Mouse (Mus musculus) heart, embryonic 14.5 days (tissue): ENCODE results near the gene Nrbf2. TPM values are rescaled to one million over a fixed set of nuclear protein-coding genes. Genes with fewer than 3 reads are reported as not detected.

Source experiments
- ATAC-seq: fragments of 200-750 bp; cut with Nextera tagmentation; 2 replicates; pipeline ENCODE4 v1.8.0; 2017; ENCODE audit warnings: low read depth, moderate TSS enrichment; ENCODE audit not compliant: insufficient number of reproducible peaks, insufficient read depth, low FRiP score
- H3K27ac ChIP-seq, 2 experiments: fragments of 200-500 bp in 1 of 2; fragments of 300-500 bp in 1 of 2; sonication (generic) in 1 of 2; replicated peaks in 1 of 2; 2 replicates each; pipeline ENCODE4 v1.5.1; 2012 to 2014; ENCODE audit warnings: low read depth in 2 of 2, low read length in 2 of 2, control low read depth in 1 of 2, mild to moderate bottlenecking in 1 of 2, mixed read lengths in 1 of 2; ENCODE audit not compliant: control insufficient read depth in 1 of 2, insufficient read depth in 1 of 2
- H3K27me3 ChIP-seq: fragments of 300-500 bp; sonication (generic); 2 replicates; pipeline ENCODE4 v1.6.1; 2014; ENCODE audit warnings: mild to moderate bottlenecking, low read length, control low read depth; ENCODE audit not compliant: control insufficient read depth, insufficient read depth
- H3K36me3 ChIP-seq: fragments of 300-500 bp; sonication (generic); 2 replicates; pipeline ENCODE4 v1.6.1; 2014; ENCODE audit warnings: mild to moderate bottlenecking, control low read depth, low read length, mixed read lengths; ENCODE audit not compliant: control insufficient read depth, insufficient read depth
- H3K4me1 ChIP-seq, 2 experiments: fragments of 200-500 bp in 1 of 2; fragments of 300-500 bp in 1 of 2; sonication (generic) in 1 of 2; 2 replicates each; pipeline ENCODE4 v1.6.1; 2012 to 2014; ENCODE audit warnings: low read length in 2 of 2, control low read depth in 1 of 2, mixed read lengths in 1 of 2; ENCODE audit not compliant: control insufficient read depth in 2 of 2, insufficient read depth in 2 of 2
- H3K4me2 ChIP-seq: fragments of 300-500 bp; sonication (generic); 2 replicates; pipeline ENCODE4 v1.6.1; 2014; ENCODE audit warnings: mild to moderate bottlenecking, low read length
- H3K4me3 ChIP-seq, 2 experiments: fragments of 200-500 bp in 1 of 2; fragments of 300-500 bp in 1 of 2; sonication (generic) in 1 of 2; 2 replicates each; pipeline ENCODE4 v1.5.1; 2012 to 2014; ENCODE audit warnings: low read length in 2 of 2, mild to moderate bottlenecking in 2 of 2, control low read depth in 1 of 2, low read depth in 1 of 2, moderate library complexity in 1 of 2; ENCODE audit not compliant: control insufficient read depth in 1 of 2, insufficient read depth in 1 of 2
- H3K9ac ChIP-seq: fragments of 300-500 bp; sonication (generic); 2 replicates; pipeline ENCODE4 v1.6.1; 2014; ENCODE audit warnings: mild to moderate bottlenecking, low read length
- H3K9me3 ChIP-seq: fragments of 300-500 bp; sonication (generic); 2 replicates; pipeline ENCODE4 v1.6.1; 2016; ENCODE audit warnings: low read length, control low read depth; ENCODE audit not compliant: control insufficient read depth
- WGBS: fragments of 180-500 bp; shearing (Covaris S2); extraction: QIAGEN DNeasy Blood & Tissue Kit; methylation state at CpG from one replicate; pipeline ENCODE4 v1.1.7; 2014; 5-methylcytosine and 5-hydroxymethylcytosine counted together
- polyA plus RNA-seq: library from polyadenylated mRNA; unstranded; fragments of >200 nt; fragmentation: Nextera tagmentation; extraction: Ambion mirVana; gene quantifications from 2 replicates; pipeline ENCODE4 v1.2.1, GENCODE M21; 2014

The Nrbf2 gene
- polyA plus RNA-seq, 1 experiment from 2014 or later: 33.4 TPM

DNA sequence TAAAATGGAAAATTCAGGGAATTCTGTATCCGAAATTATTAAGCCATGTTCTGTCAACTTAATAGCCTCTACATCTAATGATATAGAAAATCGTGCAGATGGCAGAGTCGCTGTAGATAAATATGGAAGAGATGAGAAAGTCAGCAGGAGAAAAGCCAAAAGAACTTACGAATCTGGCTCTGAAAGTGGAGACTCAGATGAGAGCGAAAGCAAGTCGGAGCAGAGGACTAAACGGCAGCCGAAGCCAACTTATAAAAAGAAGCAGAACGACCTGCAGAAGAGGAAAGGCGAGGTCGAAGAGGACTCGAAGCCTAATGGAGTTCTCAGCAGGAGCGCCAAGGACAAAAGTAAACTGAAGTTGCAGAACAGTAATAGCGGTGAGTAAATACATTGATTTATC is 58.6 kb downstream of the Nrbf2 start:
- WGBS: 77% methylated on average over 14 of the region's 14 CpGs
- no peak overlapping the region for H3K4me3 ChIP-seq
- peak overlapping the region; percentile 12 to 69; a peak in 3 of 4 replicates for H3K27ac ChIP-seq
- peaks cover 3 to 37% of the 10 kb centered on the region in 2 experiments for H3K4me1 ChIP-seq
- no peak for ATAC-seq
- no peaks in the 10 kb centered on the region for H3K27me3 ChIP-seq
- no peaks in the 10 kb centered on the region for H3K9me3 ChIP-seq
- H3K4me2 ChIP-seq: no peak overlapping the region
- H3K9ac ChIP-seq: no peak overlapping the region
- H3K36me3 ChIP-seq: peaks cover 78% of the 10 kb centered on the region

GRCm38 (mm10) chr10:67226109-67226508 is 59.0 kb downstream of the Nrbf2 start:
- Histone ChIP-seq H3K27ac (peak overlapping the region; percentile 69 to 70), H3K9me3 (no peaks in the 10 kb centered on the region), H3K4me2 (no peak overlapping the region), H3K4me1 (peaks cover 3 to 42% of the 10 kb centered on the region in 2 experiments), H3K27me3 (no peaks in the 10 kb centered on the region), H3K36me3 (peaks cover 74% of the 10 kb centered on the region), H3K4me3 (no peak overlapping the region), H3K9ac (no peak overlapping the region)
- ATAC-seq: peak; percentile 50; the same call in 1 of the 2 replicates
- 34% methylated on average over 7 of the region's 7 CpGs for WGBS

DNA sequence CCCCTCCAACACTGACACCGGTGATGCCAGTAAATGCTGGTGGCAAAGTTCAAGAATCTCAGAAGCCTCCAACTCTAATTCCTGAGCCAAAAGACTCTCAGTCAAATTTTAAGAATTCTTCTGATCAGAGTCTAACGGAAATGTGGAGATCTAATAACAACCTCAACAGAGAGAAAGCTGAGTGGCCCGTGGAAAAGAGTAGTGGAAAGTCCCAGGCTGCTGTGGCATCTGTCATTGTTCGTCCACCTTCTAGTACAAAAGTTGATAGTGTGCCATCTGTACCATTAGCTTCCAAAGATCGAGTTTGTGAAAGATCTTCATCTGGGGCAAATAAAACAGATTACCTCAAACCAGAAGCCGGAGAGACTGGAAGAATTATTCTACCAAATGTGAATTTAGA is 59.6 kb downstream of the Nrbf2 start:
- Histone ChIP-seq H3K9me3 (no peaks in the 10 kb centered on the region), H3K27ac (peak overlapping the region; percentile 69 to 70; a peak in 3 of 4 replicates), H3K4me3 (no peak overlapping the region), H3K27me3 (no peaks in the 10 kb centered on the region), H3K4me2 (no peak overlapping the region), H3K4me1 (peaks cover 3 to 46% of the 10 kb centered on the region in 2 experiments), H3K36me3 (peaks cover 73% of the 10 kb centered on the region), H3K9ac (no peak overlapping the region)
- WGBS: 75% methylated on average over 6 of the region's 6 CpGs
- no peak for ATAC-seq

GRCm38 (mm10) chr10:67223942-67224341 is 61.2 kb downstream of the Nrbf2 start:
- Histone ChIP-seq H3K36me3 (peaks cover 77% of the 10 kb centered on the region), H3K9ac (no peak overlapping the region), H3K4me2 (no peak overlapping the region), H3K4me1 (peaks cover 3 to 46% of the 10 kb centered on the region in 2 experiments), H3K27me3 (no peaks in the 10 kb centered on the region), H3K9me3 (no peaks in the 10 kb centered on the region), H3K27ac (no peak overlapping the region), H3K4me3 (no peak overlapping the region)
- no peak for ATAC-seq
- WGBS: 24% methylated on average over 3 of the region's 4 CpGs

DNA sequence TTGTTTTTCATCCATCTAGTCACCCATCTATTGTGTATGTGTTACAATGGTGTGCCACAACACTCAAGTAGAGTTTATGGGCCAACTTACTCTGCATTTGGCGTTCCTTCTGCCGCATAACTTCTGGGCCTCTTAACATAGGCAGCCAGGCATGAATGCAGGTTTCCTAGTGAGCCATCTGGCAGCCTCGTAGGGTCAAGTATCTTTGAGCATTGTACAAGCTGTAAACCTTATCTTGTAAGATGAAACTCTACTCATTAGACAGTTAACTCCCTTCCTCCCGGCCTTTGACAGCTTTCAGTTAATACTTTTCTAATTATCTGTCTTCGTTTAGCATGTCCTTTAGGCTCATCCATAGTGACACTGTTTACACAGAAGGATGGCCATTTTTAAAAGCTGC is 63.8 kb downstream of the Nrbf2 start:
- H3K4me3 ChIP-seq: no peak overlapping the region
- ATAC-seq: no peak
- H3K4me1 ChIP-seq: peaks cover 3 to 43% of the 10 kb centered on the region in 2 experiments
- no peak overlapping the region for H3K9ac ChIP-seq
- peaks cover 77% of the 10 kb centered on the region for H3K36me3 ChIP-seq
- no peaks in the 10 kb centered on the region for H3K9me3 ChIP-seq
- no peak overlapping the region for H3K4me2 ChIP-seq
- no peaks in the 10 kb centered on the region for H3K27me3 ChIP-seq
- H3K27ac ChIP-seq: no peak overlapping the region
- 23% methylated on average over 5 of the region's 5 CpGs for WGBS

DNA sequence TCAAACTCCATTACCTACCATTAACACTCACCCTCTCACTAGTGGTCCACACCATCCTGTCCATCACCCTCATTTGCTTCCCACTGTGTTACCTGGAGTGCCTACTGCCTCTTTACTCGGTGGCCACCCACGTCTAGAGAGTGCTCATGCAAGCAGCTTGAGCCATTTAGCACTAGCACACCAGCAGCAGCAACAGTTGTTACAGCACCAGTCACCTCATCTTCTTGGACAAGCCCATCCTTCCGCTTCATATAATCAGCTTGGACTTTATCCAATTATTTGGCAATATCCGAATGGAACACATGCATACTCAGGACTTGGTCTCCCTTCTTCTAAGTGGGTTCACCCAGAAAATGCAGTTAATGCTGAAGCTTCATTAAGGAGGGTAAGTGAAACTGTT is 64.9 kb downstream of the Nrbf2 start:
- Histone ChIP-seq H3K9me3 (no peaks in the 10 kb centered on the region), H3K9ac (no peak overlapping the region), H3K4me3 (no peak overlapping the region), H3K27ac (no peak overlapping the region), H3K36me3 (peaks cover 68% of the 10 kb centered on the region), H3K4me2 (no peak overlapping the region), H3K27me3 (no peaks in the 10 kb centered on the region), H3K4me1 (peaks cover 0 to 33% of the 10 kb centered on the region in 2 experiments; a peak in 2 of 4 replicates)
- 77% methylated on average over 4 of the region's 4 CpGs for WGBS
- no peak for ATAC-seq

DNA sequence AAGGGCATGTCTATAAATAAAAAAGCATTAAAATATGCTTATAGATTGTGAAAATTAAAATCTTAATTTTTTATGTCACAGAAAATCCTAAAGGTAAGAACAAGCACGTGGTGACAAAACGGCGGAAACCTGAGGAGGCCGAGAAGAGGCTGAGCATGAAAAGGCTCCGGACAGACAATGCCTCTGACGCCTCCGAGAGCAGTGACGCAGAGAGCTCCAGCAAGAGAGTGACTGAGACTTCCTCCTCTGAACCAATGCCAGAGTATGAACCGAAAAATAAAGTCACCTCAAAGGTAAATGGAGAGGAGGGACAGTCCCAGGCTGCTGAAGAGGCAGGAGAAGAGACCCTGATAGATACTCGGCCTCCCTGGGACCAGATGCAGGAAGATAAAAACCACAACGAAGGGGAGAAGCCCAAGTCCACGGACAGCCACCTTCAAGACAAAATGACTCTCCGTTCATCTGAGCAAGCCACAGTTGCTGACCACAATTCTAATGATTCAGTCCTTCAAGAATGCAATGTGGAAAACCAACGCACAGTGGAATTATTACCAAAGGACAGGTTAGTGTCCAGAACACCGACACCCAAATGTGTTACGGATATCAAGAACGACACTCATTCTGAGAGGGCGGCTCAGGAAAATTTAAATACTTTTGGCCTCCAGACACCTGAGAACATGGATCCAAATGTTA is 66.1 kb downstream of the Nrbf2 start:
- H3K9ac ChIP-seq: no peak overlapping the region
- H3K4me2 ChIP-seq: no peak overlapping the region
- H3K27me3 ChIP-seq: no peaks in the 10 kb centered on the region
- H3K4me1 ChIP-seq: peaks cover 0 to 36% of the 10 kb centered on the region in 2 experiments; a peak in 2 of 4 replicates
- no peak for ATAC-seq
- WGBS: 85% methylated on average over 18 of the region's 18 CpGs
- no peak overlapping the region for H3K4me3 ChIP-seq
- H3K36me3 ChIP-seq: peaks cover 56% of the 10 kb centered on the region
- no peak overlapping the region for H3K27ac ChIP-seq
- no peaks in the 10 kb centered on the region for H3K9me3 ChIP-seq

DNA sequence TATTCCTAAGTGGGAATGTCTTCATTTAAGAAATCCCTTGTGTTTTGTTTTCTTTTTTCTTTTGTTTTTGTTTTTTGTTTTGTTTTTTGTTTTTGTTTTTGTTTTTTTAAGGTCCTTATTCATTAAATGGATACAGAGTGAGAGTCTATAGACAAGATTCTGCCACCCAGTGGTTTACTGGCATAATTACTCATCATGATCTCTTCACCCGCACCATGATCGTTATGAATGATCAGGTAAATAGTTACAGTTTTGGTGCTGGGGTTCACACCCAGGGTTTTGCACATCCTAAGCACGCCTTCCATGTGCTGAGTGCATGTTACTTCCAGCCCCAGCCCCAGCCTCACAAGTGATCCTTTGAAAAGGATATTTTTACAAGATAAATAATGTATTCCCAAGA is 68.2 kb downstream of the Nrbf2 start:
- Histone ChIP-seq H3K4me3 (no peak overlapping the region), H3K4me1 (peaks cover 0 to 27% of the 10 kb centered on the region in 2 experiments; a peak in 2 of 4 replicates), H3K36me3 (peaks cover 46% of the 10 kb centered on the region), H3K9ac (no peak overlapping the region), H3K4me2 (no peak overlapping the region), H3K27ac (no peak overlapping the region), H3K9me3 (no peaks in the 10 kb centered on the region), H3K27me3 (no peaks in the 10 kb centered on the region)
- no peak for ATAC-seq
- 86% methylated on average over 3 of the region's 3 CpGs for WGBS
